Mouse (Mus musculus): ENCODE results near the gene D1Pas1. TPM values are rescaled to one million over a fixed set of nuclear protein-coding genes. Genes with fewer than 3 reads are reported as not detected.

Gene D1Pas1
- polyA plus RNA-seq, 1 experiment from 2014 or later: 0.45 TPM

GRCm38 (mm10) chr1:186992113-186992512, 24.9 kb downstream of the D1Pas1 start:
- DNase-seq (ENCODE audit: low spot score): peak; percentile 56
- no peaks in the 10 kb centered on the region for H3K9me3 ChIP-seq
- H3K4me3 ChIP-seq: no peak overlapping the region
- H3K27me3 ChIP-seq (ENCODE audit: insufficient read depth, poor library complexity, severe bottlenecking): no peaks in the 10 kb centered on the region
- no peaks in the 10 kb centered on the region for H3K4me1 ChIP-seq
- no peak overlapping the region for H3K27ac ChIP-seq
- no peaks in the 10 kb centered on the region for H3K36me3 ChIP-seq
- 92% methylated on average over 3 of the region's 3 CpGs for WGBS

- no peak overlapping the region for H3K4me3 ChIP-seq
- no peaks in the 10 kb centered on the region for H3K9me3 ChIP-seq
- H3K27me3 ChIP-seq (ENCODE audit: insufficient read depth, poor library complexity, severe bottlenecking): no peaks in the 10 kb centered on the region
- no peaks in the 10 kb centered on the region for H3K36me3 ChIP-seq
- no peak overlapping the region for H3K27ac ChIP-seq
- H3K4me1 ChIP-seq: no peaks in the 10 kb centered on the region
- 89% methylated on average over 21 of the region's 21 CpGs for WGBS
- DNase-seq (ENCODE audit: low spot score): peak; percentile 57
Observed at GRCm38 (mm10) chr1:186997596-186998304, 30.5 kb downstream of the D1Pas1 start.

DNA sequence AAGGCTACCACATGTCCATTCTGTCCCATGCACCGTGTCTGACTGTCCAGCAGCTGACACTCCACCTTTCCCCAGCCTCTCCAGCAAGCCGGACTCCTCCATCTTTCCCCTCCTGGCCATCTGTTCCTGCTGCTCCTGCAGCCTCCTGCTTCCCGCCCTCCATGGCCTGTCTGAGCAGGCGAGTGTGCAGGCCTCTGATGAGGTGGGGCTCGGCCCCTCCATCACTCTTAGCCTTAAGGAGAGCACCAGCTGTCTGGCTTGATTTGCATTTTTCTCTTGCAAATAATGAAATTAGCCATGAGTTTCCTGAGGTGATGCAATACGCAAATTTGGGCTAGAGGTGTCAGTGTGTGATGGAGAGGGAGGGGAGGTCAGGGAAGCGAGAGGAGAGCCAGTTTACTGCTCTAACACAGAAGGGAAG, 36.2 kb downstream of the D1Pas1 start:
- Histone ChIP-seq H3K27me3 (ENCODE audit: insufficient read depth, poor library complexity, severe bottlenecking) (no peaks in the 10 kb centered on the region), H3K36me3 (no peaks in the 10 kb centered on the region), H3K27ac (no peak overlapping the region), H3K4me3 (no peak overlapping the region), H3K4me1 (no peaks in the 10 kb centered on the region), H3K9me3 (no peaks in the 10 kb centered on the region)
- WGBS: 73% methylated on average over 7 of the region's 7 CpGs
- DNase-seq (ENCODE audit: low spot score): peak; percentile 66

GRCm38 (mm10) chr1:187004306-187004705, 37.1 kb downstream of the D1Pas1 start:
- Histone ChIP-seq H3K4me3 (no peak overlapping the region), H3K27me3 (ENCODE audit: insufficient read depth, poor library complexity, severe bottlenecking) (no peaks in the 10 kb centered on the region), H3K27ac (no peak overlapping the region), H3K9me3 (no peaks in the 10 kb centered on the region), H3K36me3 (no peaks in the 10 kb centered on the region), H3K4me1 (no peaks in the 10 kb centered on the region)
- no peak for DNase-seq (ENCODE audit: low spot score)
- 95% methylated on average over 1 of the region's 1 CpGs for WGBS

GRCm38 (mm10) chr1:187006227-187006925, 39.2 kb downstream of the D1Pas1 start:
- H3K27ac ChIP-seq: no peak overlapping the region
- no peak overlapping the region for H3K4me3 ChIP-seq
- DNase-seq (ENCODE audit: low spot score): peak; percentile 66
- H3K36me3 ChIP-seq: no peaks in the 10 kb centered on the region
- no peaks in the 10 kb centered on the region for H3K9me3 ChIP-seq
- H3K27me3 ChIP-seq (ENCODE audit: insufficient read depth, poor library complexity, severe bottlenecking): no peaks in the 10 kb centered on the region
- no peaks in the 10 kb centered on the region for H3K4me1 ChIP-seq
- whole genome bisulfite sequencing: 80% methylated on average over 14 of the region's 14 CpGs

DNA sequence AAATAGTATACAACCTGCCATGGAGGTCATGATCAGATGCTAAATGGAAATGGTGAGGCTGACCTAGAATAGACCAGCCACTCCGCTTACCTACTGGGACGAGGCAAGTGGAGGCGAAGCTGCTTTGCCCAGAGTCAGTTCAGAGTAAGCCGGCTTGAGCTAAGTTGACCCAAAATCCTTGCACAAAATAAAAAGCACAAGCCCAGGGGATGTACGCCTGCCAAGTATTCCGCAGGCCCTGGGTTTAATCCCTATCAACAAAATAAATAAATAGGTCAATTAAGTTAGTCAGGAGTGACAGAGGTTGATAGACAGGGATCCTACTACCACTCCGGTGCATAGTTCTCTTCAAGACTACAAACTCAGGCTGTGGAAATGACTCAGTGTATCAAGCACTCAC, 41.0 kb downstream of the D1Pas1 start:
- 87% methylated on average over 7 of the region's 7 CpGs for WGBS
- Histone ChIP-seq H3K27ac (no peak overlapping the region), H3K4me1 (no peaks in the 10 kb centered on the region), H3K4me3 (no peak overlapping the region), H3K27me3 (ENCODE audit: insufficient read depth, poor library complexity, severe bottlenecking) (no peaks in the 10 kb centered on the region), H3K36me3 (no peaks in the 10 kb centered on the region), H3K9me3 (no peaks in the 10 kb centered on the region)
- peak; percentile 55 for DNase-seq (ENCODE audit: low spot score)

DNA sequence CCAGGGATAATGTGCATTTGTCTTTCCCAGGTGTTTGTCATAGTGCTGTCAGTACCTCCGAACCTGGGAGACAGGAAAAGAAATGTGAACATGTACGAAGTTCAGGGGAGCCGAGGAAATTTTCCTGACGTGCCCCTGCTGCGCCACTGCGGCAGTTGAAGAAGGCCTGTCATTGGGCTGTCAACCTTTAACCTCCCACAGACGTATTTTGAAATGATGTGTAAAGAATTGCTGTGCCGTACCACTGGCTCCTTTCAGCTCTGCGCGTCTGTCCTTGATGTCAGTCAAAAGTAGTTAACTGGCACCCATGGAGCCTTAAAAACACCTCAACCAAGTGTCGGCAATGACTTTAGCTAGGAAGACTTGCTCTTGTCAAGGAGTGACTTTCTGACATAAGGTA, 42.9 kb downstream of the D1Pas1 start:
- 86% methylated on average over 11 of the region's 11 CpGs for WGBS
- peak; percentile 45 for DNase-seq (ENCODE audit: low spot score)
- Histone ChIP-seq H3K27ac (no peak overlapping the region), H3K9me3 (no peaks in the 10 kb centered on the region), H3K27me3 (ENCODE audit: insufficient read depth, poor library complexity, severe bottlenecking) (no peaks in the 10 kb centered on the region), H3K4me3 (no peak overlapping the region), H3K4me1 (no peaks in the 10 kb centered on the region), H3K36me3 (no peaks in the 10 kb centered on the region)

DNA sequence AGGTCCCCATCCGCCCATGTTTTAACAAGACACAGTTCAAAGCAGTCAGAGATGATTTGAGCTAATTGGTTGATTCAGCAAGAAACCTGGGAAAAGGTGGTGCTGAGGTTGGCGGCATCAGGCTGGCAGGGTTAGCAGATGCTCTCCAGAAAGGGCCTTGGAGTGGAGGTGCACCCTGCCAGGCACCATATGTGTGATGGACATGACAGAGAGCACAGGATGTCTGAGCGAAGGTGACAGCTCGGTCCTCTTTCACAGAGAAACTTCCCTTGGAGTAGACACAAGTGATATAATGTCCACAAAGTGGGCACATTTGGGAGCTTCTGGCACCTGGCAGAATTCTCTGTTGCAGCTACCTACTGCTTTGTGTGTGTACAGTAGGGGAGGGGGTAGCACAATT, 44.4 kb downstream of the D1Pas1 start:
- DNase-seq (ENCODE audit: low spot score): peak; percentile 58
- H3K27ac ChIP-seq: no peak overlapping the region
- H3K27me3 ChIP-seq (ENCODE audit: insufficient read depth, poor library complexity, severe bottlenecking): no peaks in the 10 kb centered on the region
- H3K36me3 ChIP-seq: no peaks in the 10 kb centered on the region
- H3K4me3 ChIP-seq: no peak overlapping the region
- no peaks in the 10 kb centered on the region for H3K4me1 ChIP-seq
- no peaks in the 10 kb centered on the region for H3K9me3 ChIP-seq
- 81% methylated on average over 4 of the region's 4 CpGs for WGBS

DNA sequence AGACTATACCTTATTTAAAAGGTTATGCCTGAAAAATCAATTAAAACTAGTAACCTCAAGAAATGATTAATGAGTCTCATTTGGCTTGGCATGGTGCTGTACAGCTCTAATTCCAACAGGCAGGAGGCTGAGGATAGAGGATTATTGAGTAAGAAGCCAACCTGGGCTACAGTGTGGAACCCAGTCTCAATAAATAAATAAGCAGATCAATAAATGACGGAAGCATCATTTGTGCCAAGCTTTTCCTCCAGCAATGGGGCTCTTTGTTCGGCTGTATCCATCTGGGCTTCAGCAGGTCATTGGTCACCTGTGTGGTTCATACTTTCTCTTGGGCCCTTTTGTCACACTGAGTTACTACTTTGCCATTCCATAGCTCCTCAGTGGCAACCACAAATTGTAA, 46.9 kb downstream of the D1Pas1 start:
- Histone ChIP-seq H3K9me3 (no peaks in the 10 kb centered on the region), H3K36me3 (no peaks in the 10 kb centered on the region), H3K4me1 (no peaks in the 10 kb centered on the region), H3K4me3 (no peak overlapping the region), H3K27ac (no peak overlapping the region), H3K27me3 (ENCODE audit: insufficient read depth, poor library complexity, severe bottlenecking) (no peaks in the 10 kb centered on the region)
- WGBS: 82% methylated on average over 2 of the region's 2 CpGs
- DNase-seq (ENCODE audit: low spot score): no peak

- Histone ChIP-seq H3K36me3 (no peaks in the 10 kb centered on the region), H3K4me3 (no peak overlapping the region), H3K27ac (no peak overlapping the region), H3K27me3 (ENCODE audit: insufficient read depth, poor library complexity, severe bottlenecking) (no peaks in the 10 kb centered on the region), H3K9me3 (no peaks in the 10 kb centered on the region), H3K4me1 (no peaks in the 10 kb centered on the region)
- peak; percentile 47 for DNase-seq (ENCODE audit: low spot score)
- 71% methylated on average over 1 of the region's 1 CpGs for WGBS
Observed at GRCm38 (mm10) chr1:187015673-187016072, 48.5 kb downstream of the D1Pas1 start.

DNA sequence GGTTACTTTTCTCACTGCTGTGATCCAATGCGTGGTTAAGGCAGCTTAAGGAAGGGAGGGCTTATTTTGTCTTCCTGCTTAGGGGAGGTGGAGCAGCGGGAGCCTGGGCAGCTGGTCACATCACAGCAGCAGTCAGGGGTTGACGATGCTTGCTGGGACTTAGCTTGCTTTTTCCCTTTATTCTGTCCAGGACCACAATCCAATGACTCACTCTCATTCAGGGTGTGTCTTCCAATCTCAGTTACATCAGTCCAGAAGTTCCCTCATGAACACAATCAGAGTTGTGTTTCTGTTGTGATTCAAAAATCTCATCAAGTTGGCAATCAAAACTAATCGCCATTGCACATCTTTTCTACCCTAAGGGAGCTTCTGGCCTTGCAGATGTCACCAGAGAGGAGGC, 48.9 kb downstream of the D1Pas1 start:
- Histone ChIP-seq H3K36me3 (no peaks in the 10 kb centered on the region), H3K4me3 (no peak overlapping the region), H3K4me1 (no peaks in the 10 kb centered on the region), H3K9me3 (no peaks in the 10 kb centered on the region), H3K27ac (no peak overlapping the region), H3K27me3 (ENCODE audit: insufficient read depth, poor library complexity, severe bottlenecking) (no peaks in the 10 kb centered on the region)
- 46% methylated on average over 4 of the region's 4 CpGs for WGBS
- DNase-seq (ENCODE audit: low spot score): peak; percentile 38

DNA sequence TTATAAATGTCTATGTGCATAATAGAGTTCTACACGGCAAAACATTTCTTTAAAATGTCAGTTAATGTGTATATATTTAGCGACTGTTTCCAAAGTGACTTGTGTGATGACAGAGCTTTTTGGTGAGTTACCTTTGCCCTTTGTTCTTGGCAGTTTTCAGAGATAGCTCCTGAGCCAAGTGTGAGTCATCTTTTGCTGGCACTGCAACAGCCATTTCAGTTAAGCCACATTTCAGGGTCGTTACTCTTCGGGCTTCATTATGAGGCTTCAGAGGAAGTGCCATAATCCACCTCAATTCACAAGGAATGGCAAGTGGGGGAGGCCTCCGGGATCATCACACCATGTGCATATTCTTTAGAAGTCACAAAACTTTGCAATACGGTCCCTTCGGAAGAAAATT, 52.8 kb downstream of the D1Pas1 start:
- Histone ChIP-seq H3K9me3 (no peaks in the 10 kb centered on the region), H3K36me3 (no peaks in the 10 kb centered on the region), H3K27ac (no peak overlapping the region), H3K4me3 (no peak overlapping the region), H3K4me1 (no peaks in the 10 kb centered on the region), H3K27me3 (ENCODE audit: insufficient read depth, poor library complexity, severe bottlenecking) (no peaks in the 10 kb centered on the region)
- no peak for DNase-seq (ENCODE audit: low spot score)
- 81% methylated on average over 7 of the region's 7 CpGs for WGBS
